Mouse (Mus musculus): ENCODE data around the gene Gmip. TPM values are rescaled to one million over a fixed set of nuclear protein-coding genes. Genes with fewer than 3 reads are reported as not detected.

The Gmip gene
- total and polyA plus RNA-seq, 3 experiments: 25.4 to 81.8 (median 48.1) TPM

- TF ChIP-seq ZNF384 (IDR thresholded peaks at IDR 0.05; ENCODE audit: low read depth, low read length): no peak
- no peak for TF ChIP-seq GABPA (IDR thresholded peaks at IDR 0.05; ENCODE audit: insufficient replicate concordance, low read depth, low read length)
- peak; percentile 45; the same call in 1 of the 2 replicates for TF ChIP-seq POLR2A (IDR thresholded peaks at IDR 0.05; ENCODE audit: low read depth, low read length)
- no peak for TF ChIP-seq SMC3 (IDR thresholded peaks at IDR 0.05; ENCODE audit: low read depth, low read length)
- TF ChIP-seq CHD2 (IDR thresholded peaks at IDR 0.05; ENCODE audit: low read length): 0 out of 2 replicates have a peak, but pooled peaks have one; percentile 15
- no peak for TF ChIP-seq POLR2AphosphoS2 (IDR thresholded peaks at IDR 0.05; ENCODE audit: low read depth, low read length)
- no peak for TF ChIP-seq UBTF (IDR thresholded peaks at IDR 0.05; ENCODE audit: low read depth, low read length)
- no peak for TF ChIP-seq JUN (IDR thresholded peaks at IDR 0.05; ENCODE audit: insufficient read depth, low read depth, low read length)
- no peak for TF ChIP-seq USF2 (conservative IDR thresholded peaks at IDR 0.05; ENCODE audit: low read depth, low read length)
- TF ChIP-seq ETS1 (conservative IDR thresholded peaks at IDR 0.05; ENCODE audit: low read depth, low read length): no peak
- TF ChIP-seq CTCF (conservative IDR thresholded peaks at IDR 0.05 in 1 of 2, IDR thresholded peaks at IDR 0.05 in 1 of 2; ENCODE audit: low read depth in 2 of 2, low read length in 2 of 2): peak in 1 of 2 experiments; percentile 11; a peak in 1 of 4 replicates
- TF ChIP-seq NELFE (IDR thresholded peaks at IDR 0.05; ENCODE audit: low read depth, low read length): 0 out of 2 replicates have a peak, but pooled peaks have one; percentile 53
- peak; percentile 94 for TF ChIP-seq NRF1 (IDR thresholded peaks at IDR 0.05; ENCODE audit: low read depth, low read length)
- TF ChIP-seq TCF12 (IDR thresholded peaks at IDR 0.05; ENCODE audit: low read depth, low read length): peak; percentile 49; the same call in 1 of the 2 replicates
These were observed 23.9 kb downstream of the Gmip start, which contains the start of gene Pbx4 (continued) for GRCm38 (mm10) chr8:69832298-69832853.

- Histone ChIP-seq H3K4me3 (replicated peaks in 1 of 3; ENCODE audit: low read depth in 2 of 3, low read length in 2 of 3, poor library complexity in 1 of 3) (no peak overlapping the region), H3K27ac (ENCODE audit: insufficient read depth, low read depth) (no peak overlapping the region), H3K36me3 (replicated peaks in 1 of 2; ENCODE audit: control insufficient read depth in 1 of 2, insufficient read depth in 1 of 2, low read length in 1 of 2) (peaks cover 0 to 7% of the 10 kb centered on the region in 2 experiments), H3K4me1 (ENCODE audit: control insufficient read depth in 1 of 2, insufficient read depth in 2 of 2) (peaks cover 0 to 7% of the 10 kb centered on the region in 2 experiments; a peak in 2 of 4 replicates), H3K9me3 (replicated peaks; ENCODE audit: low read length) (no peaks in the 10 kb centered on the region), H3K4me2 (ENCODE audit: insufficient read depth, low read depth, poor library complexity, severe bottlenecking) (no peak overlapping the region), H3K79me2 (replicated peaks; ENCODE audit: control insufficient read depth, extremely low read depth, insufficient read depth, poor library complexity, severe bottlenecking) (no peaks in the 10 kb centered on the region), H3K27me3 (replicated peaks) (no peaks in the 10 kb centered on the region), H3K9ac (ENCODE audit: insufficient read depth, low read depth) (no peak overlapping the region)
- dilution Hi-C loops (cut with MboI; ENCODE audit: extremely low pct_ligation_motif_present, extremely low pct_unique_long_range_greater_than_20kb, low sequenced_read_pairs): no loop called here
- no peak for DNase-seq (ENCODE audit: extremely low read depth)
- in situ Hi-C loops (cut with MboI; ENCODE audit: low pct_ligation_motif_present, low pct_unique_long_range_greater_than_20kb, low sequenced_read_pairs): no loop called here
- TF ChIP-seq TCF12 (IDR thresholded peaks at IDR 0.05; ENCODE audit: low read depth, low read length) (no peak), MAX (IDR thresholded peaks at IDR 0.05; ENCODE audit: low read length) (no peak), ZKSCAN1 (IDR thresholded peaks at IDR 0.05; ENCODE audit: borderline replicate concordance, low read depth, low read length) (no peak), NELFE (IDR thresholded peaks at IDR 0.05; ENCODE audit: low read depth, low read length) (no peak), JUN (IDR thresholded peaks at IDR 0.05; ENCODE audit: insufficient read depth, low read depth, low read length) (no peak), BHLHE40 (IDR thresholded peaks at IDR 0.05; ENCODE audit: low read depth, low read length) (no peak), ZMIZ1 (IDR thresholded peaks at IDR 0.05; ENCODE audit: low read depth, low read length) (no peak)
These were observed 28.7 kb downstream of the Gmip start for GRCm38 (mm10) chr8:69837057-69837682.
